ENCODE assay signal across 7 mouse cellular contexts in genomic region chr16:90072651-90073050, GRCm38 (mm10).
A peak's percentile ranks its signal among the peaks of the same experiment; 100 is the strongest.
DNase-seq lines count a peak whose midpoint lies in the region; ATAC-seq and TF ChIP-seq lines count a peak whose summit lies in the region.

No protein-coding gene starts in this region.

- ATAC-seq in heart, postnatal 0 days (ENCODE audit: insufficient read depth, low read depth) = 0 out of 2 replicates have a peak, but pooled peaks have one; percentile 57

- H3K4me1 ChIP-seq in heart, postnatal 0 days (ENCODE audit: control insufficient read depth, insufficient read depth) = 0 out of 2 replicates have a peak, but pooled peaks cover 6% of the 10 kb centered on the region
- peaks cover 43% of the 10 kb centered on the region for H3K4me1 ChIP-seq in midbrain, embryonic 10.5 days

- H3K36me3 ChIP-seq in heart, postnatal 0 days (replicated peaks; ENCODE audit: control insufficient read depth, insufficient read depth, low read length) = no peaks in the 10 kb centered on the region
- H3K36me3 ChIP-seq in midbrain, embryonic 10.5 days = no peaks in the 10 kb centered on the region

- H3K9me3 ChIP-seq in heart, postnatal 0 days (replicated peaks; ENCODE audit: control insufficient read depth, low read length) = no peaks in the 10 kb centered on the region
- H3K9me3 ChIP-seq in midbrain, embryonic 10.5 days (replicated peaks) = no peaks in the 10 kb centered on the region

- peak overlapping the region; percentile 51 for H3K4me2 ChIP-seq in heart, postnatal 0 days (ENCODE audit: low read depth, low read length)

- 0 out of 2 replicates have a peak, but pooled peaks cover 5% of the 10 kb centered on the region for H3K27me3 ChIP-seq in heart, postnatal 0 days (ENCODE audit: control insufficient read depth, insufficient read depth, low read length)
- peaks cover 63% of the 10 kb centered on the region for H3K27me3 ChIP-seq in midbrain, embryonic 10.5 days (ENCODE audit: low read depth, poor library complexity, severe bottlenecking)

- WGBS in heart, postnatal 0 days = 26% methylated on average over 15 of the region's 15 CpGs
- 34% methylated on average over 15 of the region's 15 CpGs for WGBS in midbrain, embryonic 10.5 days

- H3K27ac ChIP-seq in heart, postnatal 0 days (ENCODE audit: low read depth) = no peak overlapping the region
- no peak overlapping the region for H3K27ac ChIP-seq in midbrain, embryonic 10.5 days (replicated peaks)

- no peak overlapping the region for H3K9ac ChIP-seq in heart, postnatal 0 days (replicated peaks; ENCODE audit: low read depth, low read length)

- peak; percentile 55 for DNase-seq in MEL-GATA-1-ER (ENCODE audit: extremely low read depth, low read depth)
- peak; percentile 46 for DNase-seq in c-Kit-positive CD71-positive TER-119-positive erythroid progenitor cells, embryonic 14.5 days (ENCODE audit: low spot score)
- peak; percentile 70 for DNase-seq in heart, postnatal 0 days (ENCODE audit: low spot score)
- DNase-seq in kidney, postnatal 14 days = peak; percentile 68
- DNase-seq in midbrain, embryonic 10.5 days (ENCODE audit: low spot score) = peak; percentile 34
- no peak for DNase-seq in cerebellum, adult 8-10 months
- no peak for DNase-seq in urinary bladder, postnatal 10 days (ENCODE audit: low spot score)

- peak overlapping the region; percentile 13 for H3K4me3 ChIP-seq in heart, postnatal 0 days (ENCODE audit: low read depth, low read length)
- H3K4me3 ChIP-seq in midbrain, embryonic 10.5 days = peak overlapping the region; percentile 26

- no peak for TF ChIP-seq EP300 in heart, postnatal 0 days (IDR thresholded peaks at IDR 0.05; ENCODE audit: low read depth)

- no peak for TF ChIP-seq CTCF in heart, postnatal 0 days (IDR thresholded peaks at IDR 0.05; ENCODE audit: low read depth)

Comparison
In these comparisons a context has a peak if more than half of its experiments do, and no peak if none do; other contexts are left out.
1. DNase-seq: peak in MEL-GATA-1-ER (single experiment), c-Kit-positive CD71-positive TER-119-positive erythroid progenitor cells, embryonic 14.5 days (single experiment), heart, postnatal 0 days (single experiment), kidney, postnatal 14 days (single experiment) and midbrain, embryonic 10.5 days (single experiment); none in cerebellum, adult 8-10 months (single experiment) and urinary bladder, postnatal 10 days (single experiment).